ENCODE assay signal across 7 mouse cellular contexts in the genomic region with DNA sequence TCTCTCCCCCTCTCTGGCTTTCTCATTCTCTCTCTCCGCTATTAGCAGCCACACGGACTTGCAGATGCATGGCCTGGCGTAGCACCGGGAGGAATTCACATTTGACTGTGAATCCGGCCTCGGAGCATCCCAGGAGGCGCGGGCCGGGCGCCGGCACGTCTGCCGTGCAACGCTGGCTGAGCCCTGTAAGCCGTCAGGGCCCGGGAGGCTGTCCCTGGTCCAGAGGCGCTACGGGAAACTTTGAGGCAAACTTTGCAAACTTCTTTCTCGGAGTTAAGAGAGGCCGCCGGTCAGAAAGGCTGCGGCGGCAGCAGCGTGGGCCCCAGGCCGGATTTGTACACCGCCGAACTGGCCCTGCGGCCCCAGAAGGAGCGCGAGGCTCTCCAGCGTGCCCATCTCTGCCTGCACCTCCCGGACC. TPM values are rescaled to one million over a fixed set of nuclear protein-coding genes. Genes with fewer than 3 reads are reported as not detected.
DNase-seq lines count a peak whose midpoint lies in the region; ATAC-seq lines count a peak whose summit lies in the region.

No protein-coding gene starts in this region.

- no peak for ATAC-seq in limb, embryonic 11.5 days (ENCODE audit: insufficient number of reproducible peaks, low FRiP score, low TSS enrichment, low read depth)
- ATAC-seq in midbrain, embryonic 15.5 days (replicated peaks): no peak
- no peak for ATAC-seq in inflammation-experienced regulatory T-cells, adult 6 months

- no peak overlapping the region for H3K27ac ChIP-seq in brown adipose tissue, adult 24 weeks (replicated peaks; ENCODE audit: low read depth, low read length)
- H3K27ac ChIP-seq in limb, embryonic 11.5 days (replicated peaks; ENCODE audit: low read depth, low read length): peak overlapping the region; percentile 30; the same call in 1 of the 2 replicates
- H3K27ac ChIP-seq in midbrain, embryonic 15.5 days: peak overlapping the region; percentile 73

- peak overlapping the region; percentile 55; the same call in 1 of the 2 replicates for H3K9ac ChIP-seq in limb, embryonic 11.5 days (ENCODE audit: low read length)
- H3K9ac ChIP-seq in midbrain, embryonic 15.5 days: 0 out of 2 replicates have a peak overlapping the region, but pooled peaks have one; percentile 18

- intact Hi-C loops in heart, postnatal 10 days (cut with DNase I): no loop called here

- H3K4me3 ChIP-seq in brown adipose tissue, adult 24 weeks (ENCODE audit: insufficient read depth, low read depth, low read length): peak overlapping the region; percentile 35
- H3K4me3 ChIP-seq in limb, embryonic 11.5 days (ENCODE audit: low read depth, low read length): peak overlapping the region; percentile 19; the same call in 1 of the 2 replicates
- peak overlapping the region; percentile 28 for H3K4me3 ChIP-seq in midbrain, embryonic 15.5 days

- peak overlapping the region; percentile 50 for H3K4me2 ChIP-seq in limb, embryonic 11.5 days (ENCODE audit: low read depth, severe bottlenecking)
- peak overlapping the region; percentile 49 for H3K4me2 ChIP-seq in midbrain, embryonic 15.5 days

- peak; percentile 44 for DNase-seq in ES-CJ7 (ENCODE audit: low read depth, low spot score)
- peak; percentile 55 to 56 for DNase-seq in heart, postnatal 10 days
- peak; percentile 74 for DNase-seq in limb, embryonic 11.5 days (ENCODE audit: low spot score)
- DNase-seq in B cell, adult 2 months: no peak

- H3K27me3 ChIP-seq in limb, embryonic 11.5 days (ENCODE audit: control insufficient read depth, insufficient read depth, low read length): peaks cover 92% of the 10 kb centered on the region
- H3K27me3 ChIP-seq in midbrain, embryonic 15.5 days (replicated peaks): peaks cover 21% of the 10 kb centered on the region

- H3K4me1 ChIP-seq in brown adipose tissue, adult 24 weeks (ENCODE audit: control insufficient read depth, insufficient read depth, insufficient read length, low read length): no peaks in the 10 kb centered on the region
- H3K4me1 ChIP-seq in limb, embryonic 11.5 days (ENCODE audit: control insufficient read depth, insufficient read depth, low read length): peaks cover 33% of the 10 kb centered on the region
- H3K4me1 ChIP-seq in midbrain, embryonic 15.5 days: peaks cover 68% of the 10 kb centered on the region

- WGBS in limb, embryonic 11.5 days: under 1% methylated on average over 32 of the region's 32 CpGs
- WGBS in midbrain, embryonic 15.5 days: 1% methylated on average over 32 of the region's 32 CpGs

- no peaks in the 10 kb centered on the region for H3K9me3 ChIP-seq in limb, embryonic 11.5 days (ENCODE audit: control insufficient read depth, low read length)
- no peaks in the 10 kb centered on the region for H3K9me3 ChIP-seq in midbrain, embryonic 15.5 days

- no peaks in the 10 kb centered on the region for H3K36me3 ChIP-seq in limb, embryonic 11.5 days (ENCODE audit: control insufficient read depth, insufficient read depth, low read length)
- H3K36me3 ChIP-seq in midbrain, embryonic 15.5 days (replicated peaks): no peaks in the 10 kb centered on the region

RNA-seq across cellular contexts. Expression of gene Irx3, which starts 3.4 kb away (rescaled TPM):
- polyA plus RNA-seq in brown adipose tissue, adult 24 weeks (2012; ENCODE audit: insufficient read depth, insufficient read length, missing spikeins): 1.3 and 1.6 TPM in 2 replicates
- total RNA-seq in heart, postnatal 10 days (2021): 10 to 100 TPM; 33.8 to 44.3 TPM
- 15.3 and 21.0 TPM in 2 replicates for polyA plus RNA-seq in limb, embryonic 11.5 days (2014; fragmentation: Nextera tagmentation; extraction: Ambion mirVana)
- polyA plus RNA-seq in midbrain, embryonic 15.5 days (2015; fragmentation: Nextera tagmentation; extraction: Ambion mirVana): 22.1 and 26.1 TPM in 2 replicates
- polyA plus RNA-seq in inflammation-experienced regulatory T-cells, adult 6 months (2017; shearing (Covaris generic)): not detected

Comparison
In these comparisons a context has a peak if more than half of its experiments do, and no peak if none do; other contexts are left out.
1. DNase-seq: peak in ES-CJ7 (single experiment), heart, postnatal 10 days (2 of 2) and limb, embryonic 11.5 days (single experiment); none in B cell, adult 2 months (0 of 2).
2. Peak in every context shown above with its lines, with median percentiles within 50 percentile points of each other: H3K4me3 ChIP-seq.